Mouse (Mus musculus) brain, embryonic 14.5 days (tissue): ENCODE data around the gene Isy1.

ENCODE experiments used
- CTCF ChIP-seq: fragments of 200-500 bp; IDR thresholded peaks from 2 replicates; pipeline ENCODE4 v1.5.1; 2012; ENCODE audit warnings: inconsistent platforms, mild to moderate bottlenecking, moderate library complexity, borderline replicate concordance; ENCODE audit not compliant: insufficient read depth, insufficient read length; ENCODE audit errors: extremely low read depth
- POLR2A ChIP-seq: fragments of 200-500 bp; IDR thresholded peaks from 2 replicates; pipeline ENCODE4 v1.6.1; 2012; ENCODE audit warnings: mild to moderate bottlenecking, inconsistent platforms, borderline replicate concordance; ENCODE audit not compliant: poor library complexity, insufficient read depth, insufficient read length, severe bottlenecking; ENCODE audit errors: extremely low read depth

DNA sequence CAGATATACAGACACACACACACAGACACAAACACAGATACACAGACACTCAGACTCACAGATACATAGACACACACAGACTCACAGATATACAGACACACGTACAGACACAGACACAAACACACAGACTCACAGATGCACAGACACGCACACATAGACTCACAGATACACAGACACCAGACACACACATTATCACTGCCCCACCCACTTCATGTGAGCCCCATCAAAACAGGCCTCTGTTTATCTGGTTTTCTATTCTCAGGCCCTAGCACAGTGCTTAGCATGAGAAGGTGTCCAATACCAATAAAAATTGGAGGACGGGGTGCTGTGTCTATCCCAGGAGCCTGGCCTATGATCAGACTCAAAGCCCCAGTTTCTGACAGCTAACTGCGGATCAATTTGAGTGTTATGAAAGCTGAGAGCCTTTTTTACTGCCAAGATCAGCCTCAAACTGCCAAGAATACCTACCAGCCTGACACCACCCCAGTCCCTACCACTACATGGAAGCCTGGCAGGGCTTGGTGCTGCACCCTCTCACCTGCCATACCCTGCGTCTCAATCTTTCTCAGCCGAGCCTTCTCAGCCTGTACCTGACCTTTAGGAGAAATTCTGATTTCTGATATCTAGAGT, 42.2 kb downstream of the Isy1 start:
- TF ChIP-seq CTCF, result no peak
- TF ChIP-seq POLR2A, result no peak
